Mouse (Mus musculus) thymus, adult 2 months (tissue): ENCODE results near the gene Hist1h3h.
"Not testable (repeated sequence)": the region's sequence is repeated elsewhere in the genome, so short reads cannot be mapped to it uniquely, and the experiment has no call there.

Experiments used
- CTCF ChIP-seq: fragments of 200-500 bp; IDR thresholded peaks from 2 replicates; pipeline ENCODE4 v1.5.1; 2012; ENCODE audit warnings: mild to moderate bottlenecking, control low read depth, low read length, moderate library complexity, borderline replicate concordance; ENCODE audit not compliant: control insufficient read depth, poor library complexity, insufficient read depth; ENCODE audit errors: extremely low read depth
- POLR2A ChIP-seq: fragments of 200-500 bp; IDR thresholded peaks from 2 replicates; pipeline ENCODE4 v1.6.1; 2012; ENCODE audit warnings: mild to moderate bottlenecking, low read length, control low read depth, moderate library complexity; ENCODE audit not compliant: control insufficient read depth, poor library complexity, insufficient read depth; ENCODE audit errors: extremely low read depth

GRCm38 (mm10) chr13:21715864-21716539, 1.5 kb upstream of the Hist1h3h start, which contains the start of the genes Hist1h2bl and Hist1h2ai:
- TF ChIP-seq CTCF, result not testable (repeated sequence)
- peak; percentile 58; the same call in 1 of the 2 replicates for TF ChIP-seq POLR2A
